Mouse (Mus musculus) frontal cortex, postnatal 25 days (tissue): ENCODE data around the gene Zfp945.
"Not testable (repeated sequence)": the region's sequence is repeated elsewhere in the genome, so short reads cannot be mapped to it uniquely, and the experiment has no call there.

ENCODE experiments used
- DNase-seq, 2 experiments: peaks; one replicate each; pipeline ENCODE4 v3.0.0; 2022; ENCODE audit warnings: low spot score in 2 of 2

Gene Zfp945

GRCm38 (mm10) chr17:22866845-22867481 is at the start of gene Zfp945:
Gene Zfp945 (minus strand): TSS chr17:22867134.
- DNase-seq: peak; percentile 33 to 46

- no peak for DNase-seq
Measured at GRCm38 (mm10) chr17:22888302-22888701, 21.4 kb upstream of the Zfp945 start.

GRCm38 (mm10) chr17:22884059-22884698 is 17.2 kb upstream of the Zfp945 start:
- DNase-seq: no peak

- DNase-seq: no peak
Measured at GRCm38 (mm10) chr17:22877427-22878307, 10.7 kb upstream of the Zfp945 start.

- no peak for DNase-seq
Measured at GRCm38 (mm10) chr17:22876316-22876715, 9.4 kb upstream of the Zfp945 start.

GRCm38 (mm10) chr17:22875549-22875948 is 8.6 kb upstream of the Zfp945 start:
- DNase-seq: not testable (repeated sequence)

- peak in 1 of 2 experiments; percentile 3 for DNase-seq
Measured at GRCm38 (mm10) chr17:22866421-22866844, 501 bp downstream of the Zfp945 start.

GRCm38 (mm10) chr17:22821166-22821565 is 45.8 kb downstream of the Zfp945 start:
- DNase-seq: no peak

GRCm38 (mm10) chr17:22818199-22818595 is 48.7 kb downstream of the Zfp945 start:
- DNase-seq: no peak

GRCm38 (mm10) chr17:22817471-22818198 is 49.3 kb downstream of the Zfp945 start:
- peak; percentile 28 to 44 for DNase-seq

GRCm38 (mm10) chr17:22799707-22800106 is 67.2 kb downstream of the Zfp945 start:
- no peak for DNase-seq
